Mouse (Mus musculus) hindbrain, embryonic 14.5 days (tissue): Measurements from ENCODE around the gene Lpp. TPM values are rescaled to one million over a fixed set of nuclear protein-coding genes. Genes with fewer than 3 reads are reported as not detected.

Source experiments
- ATAC-seq: fragments of 200-750 bp; cut with Nextera tagmentation; 2 replicates; pipeline ENCODE4 v1.8.0; 2017; ENCODE audit warnings: moderate number of reproducible peaks, mild to moderate bottlenecking, moderate TSS enrichment, moderate library complexity; ENCODE audit not compliant: low FRiP score
- DNase-seq: peaks from one replicate; pipeline ENCODE4 v3.0.0-alpha.2; 2015; ENCODE audit warnings: low spot score
- H3K27ac ChIP-seq: fragments of 300-500 bp; sonication (generic); 2 replicates; pipeline ENCODE4 v1.5.1; 2014; ENCODE audit warnings: mild to moderate bottlenecking, moderate library complexity
- H3K27me3 ChIP-seq: fragments of 300-500 bp; sonication (generic); 2 replicates; pipeline ENCODE4 v1.6.1; 2014; ENCODE audit warnings: mild to moderate bottlenecking, low read length, mixed read lengths; ENCODE audit not compliant: control insufficient read depth, insufficient read depth
- H3K36me3 ChIP-seq: fragments of 300-500 bp; sonication (generic); replicated peaks from 2 replicates; pipeline ENCODE4 v1.6.1; 2014; ENCODE audit not compliant: control insufficient read depth, insufficient read depth
- H3K4me1 ChIP-seq: fragments of 300-500 bp; sonication (generic); replicated peaks from 2 replicates; pipeline ENCODE4 v1.6.1; 2014; ENCODE audit warnings: antibody characterized with exemption, low read length, mixed read lengths; ENCODE audit not compliant: control insufficient read depth, insufficient read depth
- H3K4me2 ChIP-seq: fragments of 300-500 bp; sonication (generic); replicated peaks from 2 replicates; pipeline ENCODE4 v1.6.1; 2014; ENCODE audit warnings: mild to moderate bottlenecking, moderate library complexity
- H3K4me3 ChIP-seq: fragments of 300-500 bp; sonication (generic); replicated peaks from 2 replicates; pipeline ENCODE4 v1.5.1; 2014; ENCODE audit warnings: mild to moderate bottlenecking, low read length
- H3K9ac ChIP-seq: fragments of 300-500 bp; sonication (generic); 2 replicates; pipeline ENCODE4 v1.6.1; 2014
- H3K9me3 ChIP-seq: fragments of 300-500 bp; sonication (generic); 2 replicates; pipeline ENCODE4 v1.6.1; 2016; ENCODE audit warnings: low read length; ENCODE audit not compliant: control insufficient read depth
- WGBS: fragments of 180-500 bp; shearing (Covaris S2); extraction: QIAGEN DNeasy Blood & Tissue Kit; methylation state at CpG from one replicate; pipeline ENCODE4 v1.1.7; 2014; 5-methylcytosine and 5-hydroxymethylcytosine counted together
- polyA plus RNA-seq: library from polyadenylated mRNA; unstranded; fragments of >200 nt; fragmentation: Nextera tagmentation; extraction: Ambion mirVana; gene quantifications from 2 replicates; pipeline ENCODE4 v1.2.1, GENCODE M21; 2014

Gene Lpp
- polyA plus RNA-seq, 1 experiment from 2014 or later = 13.0 TPM

DNA sequence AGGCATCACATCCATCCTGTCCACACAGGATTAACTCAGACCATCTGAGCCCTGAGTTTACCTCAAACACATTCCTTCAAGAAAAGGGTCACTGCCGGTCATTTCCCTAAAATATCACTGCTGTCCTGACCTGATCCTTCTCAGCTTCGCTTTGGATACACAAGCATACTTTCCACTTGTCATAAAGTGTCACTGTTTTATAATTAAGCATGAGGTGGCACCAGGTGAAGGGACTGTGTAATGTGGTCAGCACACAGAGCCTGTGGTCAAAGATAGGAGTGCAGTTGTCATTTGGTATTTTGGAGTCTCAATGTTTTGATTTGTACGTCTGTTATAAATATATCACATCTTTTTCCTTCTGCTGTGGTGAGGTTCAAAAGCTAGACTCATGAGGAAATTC, 395.7 kb downstream of the Lpp start:
- ATAC-seq (no peak), DNase-seq (no peak)
- 88% methylated on average over 3 of the region's 3 CpGs for WGBS

DNA sequence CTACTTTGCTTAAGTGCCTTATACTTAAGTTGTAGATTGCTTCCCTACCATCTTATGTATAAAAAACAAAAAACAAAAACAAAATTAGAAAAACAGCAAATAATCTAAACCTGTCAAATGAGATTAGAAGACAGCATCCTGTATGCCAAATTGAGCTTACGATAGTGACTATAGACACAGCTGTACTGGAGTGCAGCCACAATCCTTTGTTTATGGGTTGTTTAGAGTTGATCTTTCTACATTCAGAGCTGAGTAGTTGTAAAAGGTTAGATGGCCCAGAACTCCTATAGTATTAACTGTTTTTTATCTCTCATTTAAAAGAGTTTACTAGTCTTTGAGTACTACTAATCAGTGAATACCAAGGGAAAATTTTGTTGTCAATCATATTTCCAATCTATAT, 398.1 kb downstream of the Lpp start:
- no peaks in the 10 kb centered on the region for H3K4me1 ChIP-seq
- no peak overlapping the region for H3K9ac ChIP-seq
- H3K27ac ChIP-seq = no peak overlapping the region
- H3K27me3 ChIP-seq = no peaks in the 10 kb centered on the region
- no peaks in the 10 kb centered on the region for H3K9me3 ChIP-seq
- DNase-seq (no peak), ATAC-seq (no peak)
- H3K4me3 ChIP-seq = no peak overlapping the region
- WGBS = 95% methylated on average over 1 of the region's 1 CpGs
- no peaks in the 10 kb centered on the region for H3K36me3 ChIP-seq
- no peak overlapping the region for H3K4me2 ChIP-seq

More for the DNA sequence above, 395.7 kb downstream of the Lpp start:
- no peak overlapping the region for H3K9ac ChIP-seq
- no peaks in the 10 kb centered on the region for H3K36me3 ChIP-seq
- no peaks in the 10 kb centered on the region for H3K4me1 ChIP-seq
- H3K4me3 ChIP-seq = no peak overlapping the region
- H3K27ac ChIP-seq = no peak overlapping the region
- H3K9me3 ChIP-seq = no peaks in the 10 kb centered on the region
- no peak overlapping the region for H3K4me2 ChIP-seq
- H3K27me3 ChIP-seq = no peaks in the 10 kb centered on the region

DNA sequence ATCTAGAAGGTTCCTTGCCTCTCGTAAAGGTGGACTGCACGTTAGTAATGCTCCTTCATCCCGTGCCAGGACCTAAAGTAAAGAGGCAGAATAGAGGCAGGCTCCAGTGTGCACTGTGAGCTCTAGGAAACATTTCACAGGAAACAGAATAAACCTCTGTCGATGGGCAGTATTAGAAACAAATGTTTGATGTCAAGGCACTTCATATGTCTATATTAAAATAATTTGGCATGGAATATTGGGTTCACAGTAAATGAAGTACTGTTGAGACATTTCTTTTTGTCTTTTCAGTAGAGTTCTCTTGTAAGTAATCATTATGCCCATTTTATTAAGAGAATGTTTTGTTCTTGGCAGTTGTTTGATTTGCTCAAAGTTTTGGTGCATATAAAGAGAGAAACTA, 398.7 kb downstream of the Lpp start:
- DNase-seq (no peak), ATAC-seq (no peak)
- Histone ChIP-seq H3K4me3 (no peak overlapping the region), H3K27me3 (no peaks in the 10 kb centered on the region), H3K4me1 (no peaks in the 10 kb centered on the region), H3K9me3 (no peaks in the 10 kb centered on the region), H3K36me3 (no peaks in the 10 kb centered on the region), H3K9ac (no peak overlapping the region), H3K4me2 (no peak overlapping the region), H3K27ac (no peak overlapping the region)
- WGBS = 91% methylated on average over 4 of the region's 4 CpGs

DNA sequence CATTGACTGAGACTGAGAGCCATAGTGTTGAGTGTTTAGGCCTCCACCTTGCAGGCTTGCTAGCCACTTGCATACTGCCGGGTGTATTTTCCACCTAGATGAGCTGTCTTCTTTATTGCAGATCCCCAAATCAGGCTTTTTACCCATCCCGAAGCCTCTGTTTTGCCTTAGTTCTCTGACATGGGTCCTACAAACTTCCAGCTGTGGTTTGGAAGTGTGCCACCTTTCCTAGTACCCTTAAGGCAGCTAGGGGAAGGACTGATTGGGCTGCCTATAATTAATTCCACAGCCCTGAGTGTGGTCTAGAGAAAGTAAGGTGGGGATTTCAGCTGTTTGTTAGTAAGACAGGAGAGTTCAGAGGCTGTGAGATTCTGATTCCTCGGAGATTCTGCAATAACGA, 399.5 kb downstream of the Lpp start:
- Histone ChIP-seq H3K27me3 (no peaks in the 10 kb centered on the region), H3K4me2 (no peak overlapping the region)
- WGBS = 86% methylated on average over 4 of the region's 4 CpGs

DNA sequence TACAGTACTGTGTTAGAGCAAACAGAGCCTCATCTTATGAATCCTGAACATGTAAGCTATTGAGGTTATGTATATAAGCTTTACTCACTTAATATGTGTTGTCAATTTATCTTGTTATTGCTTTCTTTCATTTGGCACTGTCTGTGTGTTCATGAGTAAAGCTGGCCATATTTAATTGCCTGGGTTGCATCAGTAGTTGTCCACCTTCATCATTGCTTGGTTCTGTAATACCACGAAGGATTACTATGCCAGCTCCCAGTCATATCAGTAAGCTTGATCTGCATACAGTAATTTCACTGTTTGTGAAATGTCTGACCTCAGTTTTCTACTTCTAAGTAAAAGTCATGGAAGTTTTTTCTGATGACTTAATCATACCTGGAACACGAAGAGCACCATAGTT, 401.4 kb downstream of the Lpp start:
- 89% methylated on average over 2 of the region's 2 CpGs for WGBS
- Histone ChIP-seq H3K9me3 (no peaks in the 10 kb centered on the region), H3K4me1 (no peaks in the 10 kb centered on the region), H3K9ac (no peak overlapping the region), H3K27me3 (no peaks in the 10 kb centered on the region), H3K4me2 (no peak overlapping the region), H3K27ac (no peak overlapping the region), H3K4me3 (no peak overlapping the region), H3K36me3 (no peaks in the 10 kb centered on the region)
- DNase-seq (no peak), ATAC-seq (no peak)

More for the DNA sequence above, 399.5 kb downstream of the Lpp start:
- ATAC-seq (no peak), DNase-seq (no peak)
- Histone ChIP-seq H3K9me3 (no peaks in the 10 kb centered on the region), H3K4me3 (no peak overlapping the region), H3K27ac (no peak overlapping the region), H3K9ac (no peak overlapping the region), H3K4me1 (no peaks in the 10 kb centered on the region), H3K36me3 (no peaks in the 10 kb centered on the region)

DNA sequence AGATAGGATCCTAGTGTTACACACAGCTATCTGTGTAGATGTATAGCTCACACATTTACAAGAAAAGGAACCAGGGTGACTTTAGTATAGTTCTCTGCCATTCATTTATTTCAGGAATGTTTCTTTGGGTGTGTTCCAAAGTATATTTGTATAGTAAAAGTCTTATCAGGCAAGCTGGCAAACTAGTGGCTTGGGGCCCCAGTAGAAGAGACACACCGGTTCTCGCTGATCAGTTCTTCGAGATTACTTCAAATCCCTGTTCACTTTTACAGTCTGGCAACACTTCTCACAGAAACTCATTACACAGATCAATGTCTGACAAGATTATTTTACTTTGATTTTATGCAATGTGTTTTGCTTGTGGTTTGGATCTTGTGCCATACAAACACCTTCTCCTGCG, 408.0 kb downstream of the Lpp start:
- Histone ChIP-seq H3K4me1 (no peaks in the 10 kb centered on the region), H3K27me3 (no peaks in the 10 kb centered on the region), H3K36me3 (no peaks in the 10 kb centered on the region), H3K9me3 (no peaks in the 10 kb centered on the region), H3K4me3 (no peak overlapping the region), H3K9ac (no peak overlapping the region), H3K4me2 (no peak overlapping the region), H3K27ac (no peak overlapping the region)
- DNase-seq (no peak), ATAC-seq (no peak)
- WGBS = 76% methylated on average over 4 of the region's 4 CpGs

DNA sequence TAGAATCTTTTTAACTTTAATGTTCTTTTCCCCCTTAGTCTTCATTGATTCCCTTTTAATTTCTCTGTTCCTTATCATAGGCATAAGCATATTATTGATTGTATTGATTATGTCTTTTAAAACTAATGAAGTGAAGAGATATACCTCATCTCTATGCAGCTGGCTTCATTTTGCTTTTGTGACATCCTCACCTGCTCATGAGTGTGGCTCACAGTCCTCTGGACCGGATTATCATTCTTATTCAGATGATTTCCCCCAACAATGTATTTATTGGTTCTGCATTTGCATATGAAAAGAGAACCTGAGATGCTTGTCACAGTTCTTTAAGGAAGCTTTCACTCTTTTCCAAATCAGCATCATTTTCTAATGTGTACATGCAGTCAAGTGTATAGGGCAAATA, 408.5 kb downstream of the Lpp start:
- no peaks in the 10 kb centered on the region for H3K9me3 ChIP-seq
- H3K4me2 ChIP-seq = no peak overlapping the region
- H3K4me3 ChIP-seq = no peak overlapping the region
- DNase-seq (no peak), ATAC-seq (no peak)
- no peak overlapping the region for H3K27ac ChIP-seq
- H3K27me3 ChIP-seq = no peaks in the 10 kb centered on the region
- H3K36me3 ChIP-seq = no peaks in the 10 kb centered on the region
- H3K4me1 ChIP-seq = no peaks in the 10 kb centered on the region
- H3K9ac ChIP-seq = no peak overlapping the region
- WGBS = 18% methylated on average over 1 of the region's 1 CpGs

DNA sequence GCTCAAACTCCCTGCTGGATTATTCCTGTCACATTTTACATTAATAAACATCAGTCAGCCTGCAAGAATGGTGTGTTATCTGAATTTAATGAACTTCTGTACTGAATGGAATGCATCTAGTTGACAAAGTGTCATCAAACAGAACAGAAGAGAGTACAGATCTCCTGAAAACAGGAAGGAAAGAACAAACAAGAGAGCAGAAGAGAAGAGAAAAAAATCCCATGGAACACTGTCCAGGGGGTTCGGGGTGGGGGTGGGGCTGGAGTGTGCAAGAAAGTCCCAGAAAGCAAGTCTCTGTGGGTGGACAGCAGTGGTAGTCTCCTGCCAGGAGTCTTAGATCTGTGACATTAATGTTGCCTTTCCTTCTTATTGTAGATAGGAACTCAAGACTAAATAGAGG, 412.8 kb downstream of the Lpp start:
- Histone ChIP-seq H3K9me3 (no peaks in the 10 kb centered on the region), H3K4me3 (no peak overlapping the region), H3K9ac (no peak overlapping the region), H3K4me2 (no peak overlapping the region), H3K4me1 (no peaks in the 10 kb centered on the region), H3K27ac (no peak overlapping the region), H3K27me3 (no peaks in the 10 kb centered on the region), H3K36me3 (no peaks in the 10 kb centered on the region)
- whole genome bisulfite sequencing = 88% methylated on average over 1 of the region's 1 CpGs
- DNase-seq (no peak), ATAC-seq (no peak)

DNA sequence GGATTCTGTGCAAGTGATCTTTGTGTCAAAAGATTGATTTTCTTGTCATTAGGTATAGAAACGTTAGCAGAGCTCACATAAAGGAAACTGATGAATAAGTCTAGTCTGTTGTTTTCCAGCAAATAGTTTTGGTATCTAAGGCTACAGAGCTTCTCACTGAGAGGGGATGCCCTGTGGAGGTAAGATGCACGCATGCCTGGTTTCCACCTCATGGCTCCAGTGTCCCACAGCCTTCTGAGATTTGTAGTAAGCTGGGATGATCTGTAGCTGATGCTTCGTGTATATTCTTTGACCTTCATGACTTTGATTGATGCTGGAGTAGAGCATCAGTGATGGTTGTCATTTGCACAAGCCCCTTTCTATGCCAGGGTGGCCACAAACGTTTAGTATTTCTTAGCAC, 414.3 kb downstream of the Lpp start:
- DNase-seq (no peak), ATAC-seq (no peak)
- H3K9ac ChIP-seq = no peak overlapping the region
- no peaks in the 10 kb centered on the region for H3K4me1 ChIP-seq
- no peak overlapping the region for H3K4me3 ChIP-seq
- no peak overlapping the region for H3K27ac ChIP-seq
- no peak overlapping the region for H3K4me2 ChIP-seq
- 21% methylated on average over 4 of the region's 4 CpGs for WGBS
- H3K27me3 ChIP-seq = no peaks in the 10 kb centered on the region
- no peaks in the 10 kb centered on the region for H3K9me3 ChIP-seq
- no peaks in the 10 kb centered on the region for H3K36me3 ChIP-seq

DNA sequence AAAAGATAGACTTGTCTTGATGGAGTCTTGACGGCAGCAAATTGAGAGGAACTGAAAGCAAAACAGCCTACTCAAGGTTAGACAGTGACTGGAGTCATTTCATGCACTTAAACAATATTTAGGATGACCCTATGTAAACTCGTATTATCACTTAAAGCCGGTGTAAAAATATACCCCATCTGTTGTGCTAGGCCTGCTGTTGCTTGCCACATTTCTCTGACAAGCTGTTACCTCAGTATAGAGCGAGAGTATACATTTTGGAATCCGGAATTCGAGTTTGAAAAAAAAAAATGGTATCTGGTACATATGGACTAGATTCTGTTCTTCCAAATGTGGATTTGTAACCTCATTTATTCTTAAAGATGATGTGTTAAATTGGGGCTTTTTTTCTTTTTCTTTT, 416.5 kb downstream of the Lpp start:
- ATAC-seq = no peak
- DNase-seq = no peak
- Histone ChIP-seq H3K9me3 (no peaks in the 10 kb centered on the region), H3K27ac (no peak overlapping the region), H3K4me3 (no peak overlapping the region), H3K4me2 (no peak overlapping the region), H3K36me3 (no peaks in the 10 kb centered on the region), H3K4me1 (no peaks in the 10 kb centered on the region), H3K9ac (no peak overlapping the region), H3K27me3 (no peaks in the 10 kb centered on the region)
- 92% methylated on average over 6 of the region's 6 CpGs for WGBS
